Mouse (Mus musculus) T-cell, adult 2 months (primary cell): ENCODE results near the gene Hoxb6.
A peak's percentile ranks its signal among the peaks of the same experiment; 100 is the strongest.

Source experiments
- DNase-seq: peaks from one replicate; pipeline ENCODE4 v3.0.0; 2022; ENCODE audit warnings: low spot score

Gene Hoxb6

DNA sequence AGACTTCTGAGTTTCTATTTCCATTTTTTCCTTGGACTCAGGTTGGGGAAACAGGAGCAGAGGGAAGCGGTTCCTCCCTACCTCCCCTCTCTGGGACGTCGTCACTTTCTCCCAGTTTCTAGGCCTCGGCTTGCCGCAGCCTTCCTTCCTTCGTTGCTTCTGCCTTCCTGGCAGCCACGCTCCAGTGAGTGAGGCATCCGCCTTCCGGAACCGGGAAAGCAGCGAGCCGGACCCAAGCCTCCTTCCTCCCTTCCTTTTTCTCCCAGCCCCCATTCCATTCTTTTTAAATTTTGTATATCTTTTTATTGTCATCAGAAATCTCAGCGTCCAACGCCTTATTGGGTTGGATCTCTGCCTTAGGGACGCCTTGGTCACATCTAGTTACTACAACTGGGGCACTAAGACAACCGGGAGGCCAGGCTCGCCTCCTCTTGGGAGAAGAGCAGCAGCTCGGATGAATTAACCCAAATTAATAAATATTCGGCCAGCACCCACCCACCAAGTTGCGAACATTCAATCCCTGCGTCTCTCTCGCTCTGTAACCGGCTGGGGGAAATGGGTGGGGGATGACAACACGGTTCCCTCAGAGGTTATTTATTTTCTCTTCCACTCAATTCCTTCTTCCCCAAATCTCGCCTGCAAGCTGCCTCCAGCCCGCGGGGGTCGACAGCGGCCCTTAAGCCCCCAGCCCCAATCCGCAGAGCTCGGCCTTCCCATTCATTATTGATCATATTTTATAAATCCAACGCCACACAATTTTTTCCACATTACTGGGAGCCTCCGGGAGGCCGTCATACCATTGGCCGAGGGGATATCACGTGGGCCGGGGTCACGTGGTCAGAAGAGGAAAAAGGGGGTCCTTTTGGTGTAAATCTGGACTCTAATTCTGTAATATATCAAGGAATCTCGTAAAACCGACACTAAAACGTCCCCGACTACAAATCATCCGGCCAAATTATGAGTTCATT is 6.2 kb upstream of the Hoxb6 start, which contains the start of gene Hoxb7:
Hoxb7 (plus strand) TSS at position 853 of the 968 bp plus-strand sequence.
- no peak for DNase-seq

DNA sequence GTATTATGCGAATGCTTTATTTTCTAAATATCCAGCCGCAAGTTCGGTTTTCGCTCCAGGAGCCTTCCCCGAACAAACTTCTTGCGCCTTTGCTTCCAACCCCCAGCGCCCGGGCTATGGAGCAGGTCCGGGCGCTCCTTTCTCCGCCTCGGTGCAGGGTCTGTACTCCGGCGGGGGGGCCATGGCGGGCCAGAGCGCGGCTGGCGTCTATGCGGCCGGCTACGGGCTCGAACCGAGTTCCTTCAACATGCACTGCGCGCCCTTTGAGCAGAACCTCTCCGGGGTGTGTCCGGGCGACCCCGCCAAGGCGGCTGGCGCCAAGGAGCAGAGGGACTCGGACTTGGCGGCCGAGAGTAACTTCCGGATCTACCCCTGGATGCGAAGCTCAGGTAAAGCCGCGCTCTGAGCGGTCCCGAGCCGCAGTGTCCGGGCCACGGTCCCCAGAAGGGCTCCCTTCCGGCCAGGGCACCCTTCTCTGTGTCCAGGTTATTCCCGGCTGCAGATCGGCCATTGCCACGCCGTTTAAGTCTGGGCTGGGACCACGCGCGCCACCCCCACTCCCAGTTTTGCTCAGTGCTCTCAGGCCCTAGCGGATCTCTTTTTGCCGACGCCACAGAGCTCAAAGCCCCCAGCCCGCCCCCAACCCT is 5.4 kb upstream of the Hoxb6 start:
- no peak for DNase-seq

DNA sequence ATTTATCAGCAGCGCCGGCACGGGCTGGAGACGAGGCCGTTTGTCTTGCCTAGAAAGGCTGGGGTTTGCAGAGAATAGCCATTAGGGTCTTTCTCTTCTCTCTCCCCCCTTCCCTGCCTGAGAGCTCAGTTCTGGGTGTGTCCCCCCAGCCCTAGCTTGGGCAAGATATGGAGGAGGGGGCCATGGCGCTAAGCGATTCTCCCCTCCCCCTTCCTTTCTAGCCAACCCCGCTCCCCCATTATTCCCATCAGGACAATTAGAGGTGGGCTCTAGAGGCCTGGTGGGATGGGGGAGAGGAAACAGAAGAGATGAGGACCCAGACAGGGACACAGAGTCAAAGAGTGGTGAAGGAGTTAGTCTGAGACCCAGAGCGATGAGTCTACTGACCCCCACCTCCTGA is 4.9 kb upstream of the Hoxb6 start:
- no peak for DNase-seq

DNA sequence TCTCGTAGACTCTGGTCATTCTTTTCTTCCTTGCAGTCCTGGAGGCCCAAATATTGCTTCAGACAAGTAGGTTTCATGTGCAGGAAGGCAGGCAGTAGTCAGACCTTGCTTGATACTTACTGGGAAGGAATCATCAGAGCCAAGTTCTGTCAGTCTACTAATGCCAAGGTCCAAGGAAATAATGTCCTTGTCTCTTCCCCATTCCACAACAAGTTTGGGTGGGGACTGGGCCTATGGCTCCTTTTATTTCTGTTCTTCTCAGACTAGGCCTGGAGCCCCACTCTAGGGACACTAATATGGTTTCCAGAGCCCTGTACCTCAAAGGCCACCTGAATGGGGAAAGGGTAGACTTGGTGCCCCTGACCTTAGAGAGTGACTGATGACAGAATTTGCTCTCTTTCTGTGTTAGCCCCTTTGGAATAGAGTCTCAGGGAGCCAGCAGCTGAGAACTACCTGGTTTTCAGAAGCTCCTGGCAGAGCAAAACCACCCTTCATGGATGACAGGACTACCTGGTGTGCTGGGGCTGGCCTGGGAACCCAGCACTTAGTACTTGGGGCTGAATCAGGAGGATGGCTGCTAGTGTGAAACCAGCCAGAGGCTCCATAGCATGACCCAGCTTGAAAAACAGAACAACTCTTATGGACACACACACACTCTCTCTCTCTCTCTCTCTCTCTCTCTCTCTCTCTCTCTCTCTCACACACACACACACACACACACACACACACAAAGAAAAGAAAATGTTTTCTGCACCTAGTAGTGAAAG is 3.6 kb upstream of the Hoxb6 start:
- DNase-seq, result no peak

DNA sequence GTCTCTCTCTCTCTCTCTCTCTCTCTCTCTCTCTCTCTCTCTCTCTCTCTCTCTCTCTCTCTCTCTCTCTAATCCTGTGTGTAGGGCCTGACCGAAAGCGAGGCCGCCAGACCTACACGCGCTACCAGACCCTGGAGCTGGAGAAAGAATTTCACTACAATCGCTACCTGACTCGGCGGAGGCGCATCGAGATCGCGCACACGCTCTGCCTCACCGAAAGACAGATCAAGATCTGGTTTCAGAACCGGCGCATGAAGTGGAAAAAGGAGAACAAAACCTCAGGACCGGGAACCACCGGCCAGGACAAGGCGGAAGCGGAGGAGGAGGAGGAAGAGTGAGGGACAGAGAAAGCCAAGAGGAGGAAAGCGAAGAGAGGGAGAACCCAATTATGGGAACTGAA is 3.0 kb upstream of the Hoxb6 start:
- DNase-seq, result no peak

DNA sequence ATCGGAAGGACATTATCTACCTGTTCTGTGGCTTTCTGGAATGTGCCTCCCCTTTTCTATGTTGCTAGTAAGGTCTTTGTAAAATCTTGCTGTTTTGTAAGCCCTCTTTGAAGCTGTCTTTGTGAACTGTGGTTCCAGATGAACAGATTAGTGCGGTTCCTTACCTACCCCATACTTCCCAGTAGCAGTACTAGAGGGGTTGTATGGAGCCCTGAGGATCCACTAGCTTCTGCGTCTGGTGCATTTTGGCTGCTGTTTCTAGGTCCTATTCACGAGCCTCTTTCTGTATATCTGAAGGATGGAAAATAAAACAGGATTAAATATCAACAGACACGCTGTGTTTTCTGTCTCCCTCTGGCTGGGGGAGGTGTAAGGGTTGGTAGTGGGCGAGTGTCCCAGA is 2.4 kb upstream of the Hoxb6 start:
- DNase-seq, result no peak

DNA sequence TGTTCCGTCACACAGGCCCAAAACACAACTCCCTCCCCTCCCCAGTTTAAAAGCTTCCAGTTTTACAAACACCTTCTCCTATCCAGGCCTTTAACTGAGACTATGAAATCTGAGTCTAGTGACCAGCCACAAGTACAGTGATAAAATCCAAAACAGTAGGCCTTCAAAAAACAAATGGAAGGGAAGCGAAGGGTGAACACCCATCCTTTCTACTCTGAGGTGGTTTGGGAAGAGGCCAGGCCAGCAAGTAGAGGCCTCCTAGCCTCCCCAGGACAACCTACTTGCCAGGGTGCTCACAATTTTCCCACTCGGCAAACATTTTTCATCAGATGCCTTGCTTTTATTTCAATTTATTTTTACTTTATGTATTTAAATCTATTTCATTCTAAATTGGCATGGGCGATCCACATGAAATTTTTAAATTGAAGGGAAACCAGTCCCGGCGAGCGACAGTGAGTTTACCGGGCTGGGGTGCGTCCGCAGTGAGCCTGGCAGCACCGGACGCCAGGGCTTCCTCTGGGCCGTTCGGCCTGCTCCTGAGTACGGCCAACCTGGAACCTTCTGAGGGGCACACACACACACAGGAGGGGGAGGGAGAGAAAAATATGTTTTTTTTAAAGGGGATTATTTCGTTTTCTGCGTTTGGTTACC is 1.4 kb upstream of the Hoxb6 start:
- DNase-seq, result no peak

DNA sequence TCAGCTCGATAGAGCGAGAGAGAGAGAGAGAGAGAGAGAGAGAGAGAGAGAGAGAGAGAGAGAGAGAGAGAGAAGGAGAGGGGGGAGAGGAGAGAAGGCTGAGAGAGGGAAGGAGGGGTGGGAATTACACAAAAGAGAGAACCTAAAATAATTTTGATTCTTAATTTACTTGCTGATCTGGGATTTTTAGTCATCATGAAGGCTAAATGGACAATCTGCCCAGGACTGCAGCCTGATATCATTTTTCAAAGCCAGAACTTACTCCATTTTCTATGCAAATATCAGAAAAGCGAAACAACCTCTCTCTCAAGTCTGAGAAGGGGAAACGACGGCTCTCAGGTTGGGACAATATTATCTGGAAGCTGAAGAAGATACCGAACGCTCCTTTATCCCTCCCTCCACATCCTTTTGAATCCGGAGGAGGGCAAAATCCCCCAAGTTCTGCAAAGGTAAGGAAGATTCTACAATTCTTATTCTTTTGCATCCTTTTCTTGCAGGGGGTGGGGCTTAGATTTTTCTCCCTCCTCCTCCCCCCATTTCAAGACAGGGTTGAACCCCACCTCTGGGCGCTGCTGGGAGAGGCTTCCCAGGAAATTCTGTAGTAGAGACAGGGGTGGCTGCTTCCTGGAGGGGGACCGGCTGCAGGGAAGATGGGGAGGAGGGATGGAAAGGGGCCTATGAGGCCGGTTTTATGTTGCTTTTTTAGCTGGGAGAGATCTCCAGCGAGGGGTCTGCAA is 457 bp downstream of the Hoxb6 start:
- no peak for DNase-seq

DNA sequence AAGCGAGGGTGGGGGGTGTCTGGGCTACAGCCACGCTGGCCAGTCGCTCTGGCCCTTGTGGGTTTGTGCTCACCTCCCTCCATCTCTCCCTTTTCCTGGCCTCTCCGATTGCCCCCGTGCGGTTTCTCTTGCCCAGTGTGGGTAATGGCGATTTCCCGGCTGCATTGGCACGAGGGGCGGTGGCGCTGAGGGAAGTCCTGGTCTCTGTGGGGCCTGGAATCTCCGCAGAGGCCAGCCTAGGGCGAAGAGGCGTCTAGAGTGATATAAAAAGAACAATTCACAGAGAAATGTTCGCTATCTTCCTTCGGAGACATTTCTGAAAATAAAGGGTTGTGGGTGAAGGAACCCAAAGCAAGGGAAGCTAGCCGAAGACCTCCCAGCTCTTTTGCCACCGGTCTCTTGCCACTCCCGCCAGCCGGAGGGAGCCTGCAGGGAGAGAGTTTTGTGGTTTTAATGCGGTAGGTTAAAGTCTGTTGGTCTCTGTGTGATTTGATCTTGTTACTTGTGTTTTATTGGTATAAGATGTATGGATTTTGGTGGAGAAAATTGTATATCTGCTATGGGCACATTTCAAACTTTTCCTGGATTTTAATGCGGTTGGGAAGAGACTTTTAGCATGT is 1.1 kb downstream of the Hoxb6 start:
- no peak for DNase-seq

DNA sequence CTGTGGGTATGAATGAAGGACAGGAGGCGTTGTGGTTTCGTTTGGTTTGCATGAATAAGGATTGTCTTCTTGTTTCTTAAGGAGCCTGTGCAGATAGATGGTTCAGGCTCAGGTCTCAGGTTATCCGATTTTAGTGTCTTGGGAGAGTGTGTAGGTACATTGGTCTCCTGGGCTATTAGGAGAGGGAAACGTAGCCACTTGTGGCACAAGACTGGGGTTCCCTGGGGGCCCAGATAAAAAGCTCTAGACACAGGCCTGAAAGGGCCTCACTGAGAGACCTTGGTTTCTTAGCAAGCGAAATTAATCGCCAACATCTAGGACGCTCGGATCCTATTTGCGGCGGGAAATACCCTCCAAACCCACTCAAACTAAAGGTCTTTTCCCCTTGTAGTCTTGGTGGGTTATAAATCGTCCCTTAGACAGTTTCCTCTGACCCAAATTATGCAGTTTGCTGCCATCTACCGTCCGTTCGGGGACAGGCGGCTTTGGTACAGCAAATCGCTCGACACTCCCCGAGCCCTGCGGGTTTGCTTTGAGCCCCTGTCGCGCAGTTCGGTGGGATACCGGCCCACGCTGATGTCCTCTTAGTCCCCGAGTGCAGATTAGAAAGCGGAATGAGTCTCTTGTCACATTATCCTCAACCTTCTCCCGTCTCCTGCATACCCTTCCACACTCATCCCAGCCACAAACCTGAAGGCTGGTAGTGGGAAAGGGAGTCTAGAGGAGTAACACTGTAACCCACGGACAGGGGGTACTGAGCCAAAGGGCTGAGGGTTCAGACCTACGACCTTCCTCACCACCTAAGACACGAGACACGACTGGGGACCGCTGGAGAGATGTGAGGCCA is 2.2 kb downstream of the Hoxb6 start:
- DNase-seq, result peak; percentile 73

DNA sequence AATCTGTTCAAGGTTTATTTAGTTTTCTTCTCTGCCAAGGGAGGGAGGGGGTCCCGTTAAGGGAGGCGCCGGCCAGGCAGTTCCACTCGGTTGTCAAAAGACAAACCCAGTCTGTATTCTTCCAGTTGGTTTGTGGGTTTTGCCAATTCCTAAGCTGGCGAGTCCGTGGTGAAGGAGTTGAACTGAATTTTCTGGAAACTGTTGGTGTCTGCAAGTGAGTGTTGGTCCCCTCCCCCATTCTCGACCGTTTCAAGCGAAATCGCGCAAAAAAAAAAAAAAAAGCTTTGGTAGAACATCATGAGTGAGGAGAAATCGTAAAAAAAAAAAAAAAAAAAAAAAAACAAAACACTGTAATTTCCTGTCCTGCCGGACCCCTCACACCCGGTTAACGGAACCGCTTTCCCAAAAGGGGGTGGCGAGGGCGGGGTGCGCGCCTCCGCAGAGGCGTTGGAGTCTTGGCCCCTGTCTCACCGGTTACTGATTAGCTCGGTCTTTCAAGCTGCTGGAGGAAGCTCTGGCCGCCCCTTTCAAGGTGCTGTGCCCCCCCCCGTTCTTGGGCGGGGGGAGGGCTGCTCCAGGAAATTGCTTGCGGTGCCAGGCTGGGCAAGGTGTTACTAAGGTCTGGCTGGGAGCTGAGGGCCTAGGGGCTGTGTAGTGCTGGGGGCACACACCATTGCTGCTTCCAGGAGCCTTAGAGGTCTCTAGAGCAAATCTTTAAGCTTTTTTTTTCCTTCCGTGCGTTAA is 3.0 kb downstream of the Hoxb6 start:
- DNase-seq, result no peak

DNA sequence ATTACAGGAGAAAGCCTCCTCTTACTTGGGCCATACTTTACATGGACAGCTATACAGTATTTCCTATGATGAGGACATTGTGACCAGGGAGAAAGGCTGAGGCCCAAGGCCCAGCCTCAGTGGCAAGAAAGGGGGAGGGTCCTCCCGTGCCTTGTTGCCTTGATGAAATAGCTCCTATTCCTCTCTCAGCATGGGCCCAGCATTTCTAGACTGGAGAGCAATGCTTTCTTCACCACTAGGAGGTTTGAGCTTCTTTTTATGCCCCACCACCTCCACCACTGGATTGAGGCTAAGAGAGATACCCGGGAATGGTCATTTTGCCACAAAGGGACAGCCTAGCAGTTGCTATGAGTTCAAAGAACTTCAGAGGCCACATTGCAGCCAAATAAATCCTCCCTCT is 4.7 kb downstream of the Hoxb6 start:
- DNase-seq, result no peak

DNA sequence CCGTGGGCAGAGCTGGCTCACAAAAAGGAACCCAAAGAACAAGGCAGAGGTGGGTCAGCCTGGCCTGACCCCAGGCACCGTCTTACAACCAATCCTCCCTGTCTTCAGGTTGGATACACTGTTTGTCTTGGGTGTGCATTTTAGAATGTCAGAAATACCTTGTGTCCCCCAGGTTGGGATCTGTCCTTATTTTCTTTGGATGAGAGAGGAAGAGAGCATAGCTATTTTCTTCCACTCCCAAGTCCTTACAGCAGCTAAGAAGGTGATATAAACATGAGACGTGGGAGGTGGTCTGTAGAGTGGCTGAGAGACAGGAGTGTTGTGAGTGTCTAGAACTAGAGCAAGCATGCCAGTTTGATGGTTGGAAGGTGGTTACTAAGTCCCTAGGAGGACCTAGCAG is 5.2 kb downstream of the Hoxb6 start:
- no peak for DNase-seq

DNA sequence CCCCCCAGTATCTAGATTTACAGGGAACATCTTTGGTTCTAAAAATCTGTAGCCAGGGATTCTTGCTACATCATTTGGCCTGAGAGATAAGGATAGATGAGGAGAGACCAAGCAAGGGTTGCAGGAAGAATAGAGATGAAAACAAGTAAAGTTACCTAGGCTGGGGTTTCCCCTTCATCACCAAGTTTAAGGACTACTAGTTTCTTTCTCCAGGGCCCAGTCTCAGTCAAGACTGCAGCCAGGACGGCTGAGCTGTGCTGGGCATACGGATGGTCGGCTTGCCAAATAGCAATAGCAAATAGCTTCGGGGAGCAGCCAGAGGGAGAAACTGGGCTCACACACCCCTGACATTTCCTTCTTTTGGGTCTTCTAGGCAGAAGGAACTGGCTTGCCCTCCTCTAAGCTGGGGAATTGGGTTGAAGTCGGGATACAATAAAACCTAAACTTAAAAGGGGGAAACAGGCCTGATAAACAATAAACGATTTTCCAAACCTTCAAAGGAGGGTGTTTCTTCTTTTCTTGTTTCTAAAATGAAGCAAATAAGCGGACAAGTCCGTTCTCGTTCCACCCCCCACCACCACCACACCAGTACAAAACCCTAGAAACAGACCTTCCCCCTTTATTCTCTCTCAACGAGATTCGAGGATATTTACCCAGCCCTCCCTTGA is 5.8 kb downstream of the Hoxb6 start:
- DNase-seq, result no peak

DNA sequence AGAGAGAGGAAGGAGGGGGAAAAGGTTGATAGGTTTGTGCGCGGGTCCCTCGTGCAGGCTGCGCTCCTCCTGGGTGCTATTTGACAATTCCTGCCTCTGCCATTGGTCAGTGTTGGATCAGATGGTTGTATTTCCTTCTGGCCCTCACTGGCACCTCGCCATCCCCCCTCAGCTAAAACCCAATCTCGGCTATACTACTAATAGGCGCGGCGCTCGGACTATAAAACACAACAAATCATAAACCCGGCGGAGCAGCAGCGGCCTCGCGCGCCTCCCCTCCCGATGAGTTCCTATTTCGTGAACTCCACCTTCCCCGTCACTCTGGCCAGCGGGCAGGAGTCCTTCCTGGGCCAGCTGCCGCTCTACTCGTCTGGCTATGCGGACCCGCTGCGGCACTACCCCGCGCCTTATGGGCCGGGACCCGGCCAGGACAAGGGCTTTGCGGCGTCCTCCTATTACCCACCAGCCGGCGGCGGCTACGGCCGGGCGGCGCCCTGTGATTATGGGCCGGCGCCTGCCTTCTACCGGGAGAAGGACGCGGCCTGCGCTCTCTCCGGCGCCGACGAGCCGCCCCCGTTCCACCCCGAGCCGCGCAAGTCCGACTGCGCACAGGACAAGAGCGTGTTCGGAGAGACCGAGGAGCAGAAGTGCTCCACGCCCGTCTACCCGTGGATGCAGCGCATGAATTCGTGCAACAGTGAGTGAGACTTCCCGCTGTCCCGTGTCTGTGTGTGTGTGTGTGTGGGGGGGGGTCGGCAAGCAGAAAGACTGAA is 6.8 kb downstream of the Hoxb6 start:
- DNase-seq, result no peak

DNA sequence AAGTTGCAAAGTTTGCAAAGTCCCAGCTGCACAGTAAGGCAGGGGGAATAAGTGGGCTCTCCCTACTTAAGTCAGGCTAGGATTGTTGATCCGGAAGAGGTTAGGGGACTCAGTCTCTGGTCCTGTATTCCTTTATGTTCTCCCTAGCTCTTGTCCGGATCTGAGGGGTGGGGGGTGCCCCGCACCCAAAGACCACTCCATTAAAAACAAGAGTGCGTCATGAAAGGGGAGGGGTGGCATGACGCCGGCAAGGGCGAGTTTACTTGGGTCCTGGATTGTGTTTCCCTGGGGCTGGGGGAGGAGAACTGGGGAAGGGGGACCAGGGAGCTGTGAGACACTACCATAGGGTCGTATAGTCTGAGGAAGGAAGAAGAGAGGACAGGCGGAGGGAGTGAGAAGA is 7.5 kb downstream of the Hoxb6 start:
- DNase-seq, result no peak

DNA sequence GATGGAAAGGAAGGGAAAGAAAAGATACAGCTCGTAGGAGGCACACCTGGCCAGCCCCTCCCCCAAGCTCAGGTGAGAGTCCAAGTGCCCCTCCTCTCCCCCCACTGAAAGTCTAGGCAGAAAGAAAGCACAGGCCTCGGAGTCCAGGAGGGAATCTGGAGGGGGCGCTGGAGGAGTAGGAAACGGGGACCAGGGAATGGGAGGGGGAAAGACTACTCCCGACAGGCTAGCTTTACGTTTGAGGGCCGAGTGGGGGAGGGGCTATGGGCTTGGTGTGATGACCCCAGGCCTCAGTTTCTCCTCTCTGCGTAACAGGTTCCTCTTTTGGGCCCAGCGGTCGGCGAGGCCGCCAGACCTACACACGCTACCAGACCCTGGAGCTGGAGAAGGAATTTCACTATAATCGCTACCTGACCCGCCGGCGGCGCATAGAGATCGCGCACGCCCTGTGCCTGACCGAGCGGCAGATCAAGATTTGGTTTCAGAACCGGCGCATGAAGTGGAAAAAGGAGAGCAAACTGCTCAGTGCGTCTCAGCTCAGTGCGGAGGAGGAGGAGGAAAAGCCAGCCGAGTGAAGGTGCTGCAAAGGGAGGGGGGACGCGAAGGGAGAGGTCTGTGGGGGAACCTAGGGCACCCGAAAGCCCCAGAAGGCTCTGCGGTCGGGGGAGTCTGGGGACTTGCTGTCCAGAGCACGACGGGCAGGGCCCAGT is 8.2 kb downstream of the Hoxb6 start:
- no peak for DNase-seq
